Mouse (Mus musculus): ENCODE data around the gene Actr5.

Gene Actr5

DNA sequence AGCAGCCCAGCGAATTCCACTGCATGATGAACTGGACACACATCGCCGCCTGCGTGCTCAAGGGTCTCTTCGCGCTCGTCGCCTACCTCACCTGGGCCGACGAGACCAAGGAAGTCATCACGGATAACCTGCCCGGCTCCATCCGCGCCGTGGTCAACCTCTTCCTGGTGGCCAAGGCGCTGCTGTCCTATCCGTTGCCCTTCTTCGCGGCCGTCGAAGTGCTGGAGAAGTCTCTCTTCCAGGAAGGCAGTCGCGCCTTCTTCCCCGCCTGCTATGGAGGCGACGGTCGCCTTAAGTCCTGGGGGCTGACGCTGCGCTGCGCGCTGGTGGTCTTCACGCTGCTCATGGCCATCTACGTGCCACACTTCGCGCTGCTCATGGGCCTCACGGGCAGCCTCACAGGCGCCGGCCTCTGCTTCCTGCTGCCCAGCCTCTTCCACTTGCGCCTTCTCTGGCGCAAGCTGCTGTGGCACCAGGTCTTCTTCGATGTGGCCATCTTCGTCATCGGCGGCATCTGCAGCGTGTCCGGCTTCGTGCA is 10.2 kb upstream of the Actr5 start:
- DNase-seq (ENCODE audit: low read depth), result no peak

DNA sequence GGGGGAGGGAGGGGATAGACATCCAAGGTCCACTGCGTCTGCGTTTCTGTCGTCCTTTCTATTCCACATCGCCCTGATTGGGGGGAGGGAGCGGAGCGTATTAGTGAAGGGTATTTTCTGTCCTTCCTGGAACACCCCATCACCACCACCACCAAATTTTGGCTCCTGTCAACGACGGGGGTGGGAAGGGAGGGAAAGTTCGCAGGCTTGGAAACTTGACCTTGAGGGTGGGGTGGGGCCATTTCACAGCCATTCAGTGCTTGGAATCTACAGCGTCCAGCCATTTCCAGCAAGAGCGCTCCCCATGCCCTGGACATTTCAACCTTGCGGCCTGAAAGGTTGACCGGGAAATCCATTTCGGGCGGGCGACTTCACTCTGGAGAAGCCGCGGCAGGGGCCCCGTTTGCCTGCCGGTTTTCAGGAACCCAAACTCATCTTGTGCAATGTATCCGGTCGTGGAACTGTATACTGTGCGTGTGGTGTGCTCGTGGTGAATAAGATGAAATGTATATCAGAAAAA is 9.5 kb upstream of the Actr5 start:
- DNase-seq (ENCODE audit: low read depth), result no peak

DNA sequence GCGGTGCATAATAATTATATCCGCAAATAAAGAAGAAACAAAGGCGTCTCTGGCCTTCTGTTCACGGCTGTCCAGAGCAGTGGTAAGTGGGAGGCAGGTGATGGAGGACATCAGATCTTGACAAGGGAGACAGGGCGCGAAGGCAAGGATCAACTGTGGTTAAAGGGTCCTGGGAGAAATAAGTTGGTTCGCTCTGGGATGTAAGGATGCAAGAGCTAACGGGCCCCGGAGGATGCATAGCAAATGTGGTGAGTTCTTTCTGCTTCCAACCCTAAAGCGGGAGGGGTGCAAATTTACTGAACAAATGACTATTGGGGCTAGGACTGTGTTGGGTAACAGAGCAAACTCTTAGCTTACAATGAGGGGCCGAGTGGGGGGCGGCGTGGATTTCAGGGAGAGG is 9.0 kb upstream of the Actr5 start:
- no peak for DNase-seq (ENCODE audit: low read depth)

DNA sequence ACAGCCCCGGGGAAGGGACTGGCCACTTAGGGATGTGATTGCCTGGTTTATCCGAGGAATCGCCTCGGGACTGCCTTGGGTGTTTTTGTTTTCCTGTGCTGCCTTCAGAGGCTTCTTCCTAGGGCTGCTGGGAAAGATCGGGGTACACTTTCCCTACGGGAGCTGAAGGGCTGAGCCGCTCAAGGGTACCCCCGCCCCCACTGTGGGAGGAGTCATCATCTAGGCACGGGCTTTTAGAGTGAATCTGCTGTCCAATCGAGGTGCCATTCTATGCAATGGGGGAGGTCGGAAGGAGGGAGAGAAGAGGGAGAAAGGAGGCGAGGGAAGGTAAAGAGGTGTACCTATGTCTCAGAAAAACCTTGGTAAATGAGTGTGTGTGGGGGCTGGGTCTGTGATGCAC is 8.4 kb upstream of the Actr5 start:
- DNase-seq (ENCODE audit: low read depth), result no peak

DNA sequence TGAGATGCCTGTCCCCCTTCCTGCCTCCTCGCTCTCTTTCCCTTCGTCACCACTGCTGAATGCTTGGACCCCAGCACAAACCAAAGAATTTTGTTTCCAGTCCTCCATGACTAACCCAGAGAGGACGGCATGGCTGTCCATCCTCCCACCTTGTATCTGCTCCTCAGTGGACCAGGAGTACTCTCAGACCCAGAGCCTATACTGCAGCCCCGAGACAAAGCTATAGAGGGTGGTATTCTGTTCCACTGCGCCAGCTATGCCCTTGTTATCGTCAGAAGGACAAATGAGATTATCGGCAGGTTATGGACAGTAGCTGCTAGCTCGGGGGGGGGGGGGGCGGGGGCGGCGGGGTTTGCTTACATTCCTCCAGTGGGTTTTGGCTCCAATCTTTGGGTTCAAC is 7.9 kb upstream of the Actr5 start:
- DNase-seq (ENCODE audit: low read depth), result no peak

DNA sequence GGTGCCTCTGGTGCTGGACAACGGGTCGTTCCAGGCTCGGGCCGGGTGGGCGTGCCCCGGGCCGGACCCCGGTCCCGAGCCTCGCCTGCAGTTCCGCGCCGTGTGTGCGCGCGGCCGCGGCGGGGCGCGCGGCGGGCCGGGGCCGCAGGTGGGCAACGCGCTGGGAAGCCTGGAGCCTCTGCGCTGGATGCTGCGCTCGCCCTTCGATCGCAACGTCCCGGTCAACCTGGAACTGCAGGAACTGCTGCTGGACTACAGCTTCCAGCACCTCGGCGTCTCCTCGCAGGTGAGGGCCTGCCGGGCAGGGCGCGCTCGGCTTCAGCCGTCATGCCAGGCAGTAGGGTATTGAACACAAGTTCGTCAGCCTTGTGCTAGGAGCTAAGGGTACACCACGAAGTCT is 543 bp downstream of the Actr5 start:
- no peak for DNase-seq (ENCODE audit: low read depth)

DNA sequence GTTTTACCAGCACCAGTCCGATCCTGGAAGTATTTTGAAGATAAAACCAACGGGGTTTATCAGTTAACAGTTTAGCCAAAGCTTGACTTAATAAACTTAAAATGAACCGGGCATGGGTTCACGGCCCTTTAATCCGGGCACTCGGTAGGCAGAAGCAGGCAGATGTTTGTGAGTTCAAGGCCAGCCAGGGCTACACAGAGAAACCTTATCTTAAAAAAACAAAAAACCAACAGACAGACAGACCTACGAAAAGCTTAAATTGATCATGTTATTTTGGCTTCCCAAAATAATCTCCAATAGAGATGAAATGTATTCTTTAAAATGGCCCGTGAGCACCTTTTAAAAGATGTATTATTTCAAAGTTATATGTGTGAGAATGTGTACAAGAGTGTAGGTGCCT is 1.0 kb downstream of the Actr5 start:
- DNase-seq (ENCODE audit: low read depth), result no peak

DNA sequence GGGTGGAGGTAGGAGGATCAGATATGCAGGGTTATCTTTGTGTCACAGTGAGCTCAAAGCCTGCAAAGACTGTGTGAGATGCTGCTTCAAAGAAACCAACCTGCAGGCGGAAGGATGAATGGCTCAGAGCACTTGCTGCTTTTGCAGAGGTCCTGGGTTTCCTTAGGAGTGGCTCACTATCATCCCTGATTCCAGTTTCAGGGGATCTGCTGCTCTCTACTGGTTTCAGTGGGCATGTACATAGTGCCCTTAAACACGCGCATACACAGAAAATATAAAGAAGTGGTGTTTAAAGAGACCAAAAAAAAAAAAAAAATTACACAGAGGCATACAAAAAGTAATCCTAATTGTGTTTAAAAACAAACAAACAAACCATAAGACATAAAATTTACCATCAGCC is 4.2 kb downstream of the Actr5 start:
- no peak for DNase-seq (ENCODE audit: low read depth)

DNA sequence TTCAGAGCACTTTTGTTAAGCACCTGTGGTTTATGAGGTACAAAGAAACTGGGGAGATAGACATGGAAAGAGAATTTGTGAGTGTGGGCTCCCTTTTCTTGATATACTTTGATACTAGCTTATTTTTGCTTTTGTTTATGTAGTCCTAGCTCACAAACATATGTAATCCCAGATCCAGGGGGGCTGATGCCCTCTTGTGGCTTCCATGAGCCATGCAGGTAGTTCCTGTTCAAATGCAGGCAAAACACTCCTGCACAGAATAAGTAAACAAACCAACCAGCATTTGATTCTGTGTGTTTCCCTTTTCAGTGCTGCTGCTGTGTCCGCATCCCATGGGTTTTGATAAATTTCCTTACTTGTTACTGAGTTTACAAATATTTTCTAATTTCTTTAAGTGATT is 4.7 kb downstream of the Actr5 start:
- DNase-seq (ENCODE audit: low read depth), result no peak

DNA sequence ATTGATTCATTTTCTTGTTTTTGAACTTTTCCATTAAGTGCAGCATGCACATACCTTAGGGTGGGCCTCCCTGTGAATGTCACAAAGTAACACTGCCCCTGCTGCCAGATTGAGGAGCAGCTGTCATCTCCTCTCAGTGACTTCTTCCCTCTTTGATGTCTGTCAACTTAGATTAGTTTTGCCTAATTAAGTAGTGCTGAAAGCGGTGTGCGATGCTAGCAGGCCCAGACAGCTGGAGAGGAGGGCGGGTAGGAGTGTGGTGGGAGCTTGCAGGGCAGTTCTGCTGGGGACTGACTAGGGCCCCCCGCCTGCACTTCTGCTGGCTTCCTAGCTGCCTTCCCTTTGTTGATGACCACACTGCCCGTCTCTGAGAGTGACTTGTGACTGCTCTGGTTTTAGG is 7.2 kb downstream of the Actr5 start:
- no peak for DNase-seq (ENCODE audit: low read depth)

DNA sequence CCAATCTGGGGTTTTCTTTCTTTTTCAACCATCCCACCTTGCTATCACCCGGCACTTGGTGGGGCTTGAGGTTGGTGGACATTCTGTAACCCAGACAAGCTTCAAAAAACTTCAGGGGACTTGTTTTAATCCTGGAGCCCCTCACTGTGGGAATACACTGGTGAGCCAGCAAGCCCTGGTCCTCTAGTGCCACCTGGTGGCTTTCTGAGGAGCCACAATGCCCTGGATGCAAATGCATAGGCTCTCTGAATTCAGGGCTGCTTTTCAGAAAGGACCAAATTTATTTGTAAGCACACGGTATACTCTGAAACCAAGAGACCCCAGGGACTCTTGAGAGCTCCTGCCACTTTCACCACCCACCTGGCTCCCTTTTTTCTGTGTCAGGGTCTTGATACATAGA is 17.2 kb downstream of the Actr5 start:
- DNase-seq (ENCODE audit: low read depth), result no peak

DNA sequence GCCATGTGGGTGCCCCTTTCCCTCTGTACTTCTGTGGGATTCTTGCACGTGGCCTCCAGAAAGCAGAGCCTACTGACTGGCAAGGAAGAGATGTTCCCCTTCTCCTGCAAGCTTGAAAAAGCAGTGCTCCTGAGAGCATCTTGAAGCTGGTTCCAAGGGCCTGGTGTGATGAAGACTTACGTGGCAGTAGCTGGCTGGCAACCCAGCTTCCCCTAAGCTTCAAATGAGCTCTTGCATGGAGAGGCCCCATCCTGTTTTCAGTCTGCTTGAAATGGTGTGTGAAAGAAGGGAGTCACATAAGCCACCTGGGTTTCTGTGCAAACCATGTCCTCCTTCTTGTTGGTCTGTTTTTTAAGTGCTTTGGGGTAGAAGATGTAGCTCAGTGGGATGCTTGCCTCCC is 17.9 kb downstream of the Actr5 start:
- DNase-seq (ENCODE audit: low read depth), result no peak

DNA sequence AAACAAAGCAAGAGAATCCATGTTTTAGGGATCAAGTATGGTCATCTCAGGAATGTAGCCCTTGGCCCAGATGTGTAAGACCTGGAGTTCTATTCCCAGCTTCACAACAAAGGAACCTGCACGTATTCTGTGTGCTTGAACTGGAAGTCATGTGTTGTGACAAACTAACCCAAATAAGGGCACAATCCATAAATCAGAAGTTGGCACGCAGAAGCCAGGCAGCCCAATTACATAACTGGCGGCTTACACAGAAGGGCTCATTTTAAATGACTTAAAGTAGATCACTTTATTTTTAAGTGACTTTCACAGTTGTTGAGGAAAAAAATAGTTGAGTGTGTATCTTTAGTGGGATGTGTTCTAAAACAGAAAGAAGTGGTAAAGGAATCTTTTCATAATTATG is 19.1 kb downstream of the Actr5 start:
- DNase-seq (ENCODE audit: low read depth), result no peak

DNA sequence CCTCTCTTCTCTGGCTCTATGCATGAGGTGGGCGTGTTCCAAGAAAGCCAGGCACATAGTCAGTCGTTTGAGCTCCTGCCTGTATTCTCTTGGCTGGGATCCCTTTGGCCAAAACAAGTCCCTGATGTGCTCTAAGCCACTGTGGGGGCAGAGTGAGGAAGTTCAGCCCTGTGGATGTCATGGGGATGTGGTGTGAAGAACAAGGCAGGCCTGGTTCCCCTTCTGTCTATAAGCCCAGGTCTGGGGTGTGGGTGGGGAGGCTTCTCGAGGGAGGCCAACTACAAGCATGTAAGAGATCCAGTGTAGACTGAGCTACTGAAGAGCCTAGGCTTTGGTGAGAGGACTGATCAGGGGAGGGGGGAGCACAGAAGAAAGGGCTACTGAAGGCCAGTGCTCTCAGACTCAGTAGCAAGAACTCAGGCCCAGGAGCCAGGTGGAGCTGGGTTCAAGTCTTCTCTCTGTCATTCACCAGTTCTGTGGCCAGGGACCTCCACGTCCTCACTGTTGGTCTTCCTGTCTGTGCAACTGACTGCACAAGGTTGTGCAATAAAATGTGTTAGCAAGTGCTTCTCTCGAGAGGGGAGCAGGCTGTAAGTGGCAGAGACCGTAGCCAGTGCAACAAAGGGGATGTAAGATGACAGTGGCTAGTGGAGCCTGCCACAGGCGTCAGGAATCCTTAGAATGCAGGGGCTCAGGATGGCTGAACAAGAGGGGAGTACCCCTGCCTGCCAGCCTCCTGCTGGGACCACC is 26.6 kb downstream of the Actr5 start:
- no peak for DNase-seq (ENCODE audit: low read depth)

DNA sequence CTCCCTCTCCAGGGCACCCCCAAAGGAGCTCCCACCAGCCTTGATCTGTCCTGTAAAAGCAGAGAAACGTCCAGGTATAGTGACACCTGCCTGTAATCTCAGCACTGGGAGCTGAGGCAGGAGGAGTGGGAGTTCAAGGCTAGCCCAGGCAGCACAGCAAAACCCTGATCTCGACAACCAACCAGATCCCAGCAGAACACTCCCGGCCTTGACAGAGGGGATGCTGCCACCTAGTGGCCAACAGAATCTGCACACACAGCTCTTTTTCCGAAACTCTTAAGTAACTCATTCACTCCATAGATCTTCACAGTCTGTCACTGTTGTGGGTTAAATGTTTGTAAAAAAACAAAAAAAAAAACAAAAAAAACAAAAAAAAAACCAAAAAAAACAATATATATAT is 28.3 kb downstream of the Actr5 start:
- DNase-seq (ENCODE audit: low read depth), result peak; percentile 42

DNA sequence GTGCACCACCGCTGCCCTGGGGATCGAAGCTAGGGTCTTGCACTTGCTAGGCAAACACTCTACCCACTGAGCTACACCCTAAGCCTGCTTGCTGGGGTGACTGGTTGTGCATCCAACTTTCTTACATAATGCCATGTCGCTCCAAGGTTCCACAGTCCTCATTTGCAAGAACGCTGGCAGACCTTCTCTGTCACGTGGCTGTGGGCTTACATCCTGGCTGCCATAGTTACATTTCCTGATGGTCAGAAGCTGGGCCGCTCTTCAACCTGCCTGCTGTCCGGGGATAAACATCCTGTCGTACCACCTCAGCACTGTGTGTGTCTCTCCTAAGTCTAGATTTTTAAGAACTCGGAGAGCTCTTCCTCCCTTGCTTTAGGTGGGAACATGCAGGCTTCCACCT is 30.0 kb downstream of the Actr5 start:
- DNase-seq (ENCODE audit: low read depth), result no peak

DNA sequence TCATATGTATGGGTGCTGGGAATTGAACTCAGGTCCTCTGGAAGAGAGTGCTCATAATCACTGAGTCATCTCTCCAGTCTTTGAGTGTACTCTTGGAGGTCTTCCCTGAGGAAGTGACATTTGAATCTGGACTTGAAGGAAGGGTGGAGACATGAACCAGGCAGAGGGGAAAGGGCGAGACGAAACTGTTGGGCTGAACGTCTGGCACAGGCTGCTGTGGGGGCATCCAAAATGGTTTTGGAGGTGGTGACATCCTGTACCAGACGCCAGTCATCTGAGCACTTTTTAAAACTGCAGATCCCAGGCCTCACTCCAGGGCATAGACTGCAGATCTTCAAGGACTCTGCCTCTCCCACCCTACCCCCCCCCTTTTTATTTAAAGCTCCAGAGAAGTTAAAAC is 31.1 kb downstream of the Actr5 start:
- no peak for DNase-seq (ENCODE audit: low read depth)

DNA sequence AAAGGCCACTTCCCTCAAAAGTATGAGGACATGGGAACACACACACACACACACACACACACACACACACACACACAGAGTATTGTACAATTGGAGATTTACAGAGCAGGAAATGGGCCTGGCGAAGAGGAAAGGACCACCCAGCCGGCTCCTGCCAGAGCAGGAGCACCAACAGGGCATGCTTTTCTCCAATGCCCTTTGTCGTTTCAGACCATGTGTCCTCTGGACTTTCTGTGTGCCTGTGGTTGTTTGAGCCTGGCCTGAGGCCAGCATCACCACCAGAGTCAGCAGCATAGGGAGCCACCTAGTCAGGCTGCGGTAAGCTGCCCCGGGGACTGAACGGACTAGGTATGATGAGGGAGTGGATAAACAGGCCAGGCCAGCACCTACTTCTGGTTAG is 34.1 kb downstream of the Actr5 start:
- no peak for DNase-seq (ENCODE audit: low read depth)

DNA sequence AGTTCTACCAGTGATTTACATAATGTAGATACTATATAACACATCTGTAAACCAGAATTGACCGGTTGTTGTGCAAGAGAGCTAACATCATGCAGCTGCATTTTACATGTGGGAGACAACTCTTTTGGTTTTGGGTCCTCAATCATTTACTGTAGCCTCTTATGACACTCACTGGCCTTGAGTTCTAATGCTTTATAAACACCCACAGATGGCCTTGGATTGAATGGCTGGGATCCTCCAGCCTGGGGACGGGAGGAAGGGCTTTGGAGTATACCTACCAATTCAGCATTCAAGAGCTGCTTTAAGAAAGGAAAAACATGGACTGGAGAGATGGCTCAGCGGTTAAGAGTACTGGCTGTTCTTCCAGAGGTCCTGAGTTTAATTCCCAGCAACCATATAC is 34.7 kb downstream of the Actr5 start:
- no peak for DNase-seq (ENCODE audit: low read depth)

DNA sequence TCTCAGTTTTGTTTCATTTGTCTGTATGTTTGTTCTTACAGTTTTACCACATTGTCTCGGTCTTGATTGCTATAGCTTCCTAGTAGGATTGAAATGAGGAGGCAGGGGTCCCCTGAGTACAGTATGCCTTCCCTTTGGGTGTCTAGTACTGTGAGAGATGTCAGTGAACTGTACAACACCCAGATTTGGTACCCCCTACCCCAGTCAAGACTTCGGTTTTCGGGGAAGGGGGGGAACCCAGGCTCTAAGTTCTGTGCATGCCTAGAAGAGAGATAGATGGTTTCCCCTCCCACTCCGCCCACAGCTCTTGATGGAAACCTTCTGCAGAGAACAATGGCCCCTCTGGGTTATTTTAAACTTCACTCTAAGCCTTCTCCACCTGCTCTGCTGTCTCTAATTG is 40.4 kb downstream of the Actr5 start, which contains the start of gene Ppp1r16b:
TSS of gene Ppp1r16b (plus strand) at position 301 of the 400 bp plus-strand sequence.
- DNase-seq (ENCODE audit: low read depth), result no peak

DNA sequence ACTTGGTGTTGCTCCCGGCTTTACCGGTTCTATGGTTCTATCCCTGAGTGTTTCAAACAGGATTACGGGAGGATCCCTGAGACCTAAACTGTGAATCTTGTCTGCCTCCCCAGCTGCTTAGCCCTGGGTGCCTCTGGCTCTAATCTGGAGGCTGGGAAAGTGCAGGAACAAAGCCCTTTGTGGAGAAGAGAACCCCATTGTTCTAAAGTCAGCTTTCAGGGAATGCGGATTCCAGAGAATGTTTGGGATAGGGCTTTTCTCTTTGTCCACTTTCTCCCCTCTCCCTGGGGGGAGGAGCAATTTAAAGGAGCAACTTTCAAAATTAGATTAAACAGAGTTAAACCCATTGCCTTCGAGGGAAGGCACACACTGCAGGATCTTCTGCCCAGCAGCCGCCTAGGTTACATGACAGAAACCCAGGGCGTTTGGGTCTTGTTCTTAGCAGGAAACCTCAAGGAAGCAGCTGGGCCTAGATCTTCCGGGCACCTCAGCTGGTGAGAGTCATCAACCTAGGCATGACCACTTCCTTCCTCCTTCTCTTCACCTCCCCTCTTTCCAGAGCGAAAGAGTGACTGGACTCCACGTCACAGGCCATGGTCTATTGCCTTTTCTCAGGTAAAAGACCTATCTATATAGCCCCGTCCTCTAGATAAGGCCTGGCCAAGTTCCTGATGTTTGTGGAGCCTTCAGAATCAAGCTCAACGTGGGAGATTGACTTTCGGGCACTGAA is 41.5 kb downstream of the Actr5 start:
- DNase-seq (ENCODE audit: low read depth), result no peak

DNA sequence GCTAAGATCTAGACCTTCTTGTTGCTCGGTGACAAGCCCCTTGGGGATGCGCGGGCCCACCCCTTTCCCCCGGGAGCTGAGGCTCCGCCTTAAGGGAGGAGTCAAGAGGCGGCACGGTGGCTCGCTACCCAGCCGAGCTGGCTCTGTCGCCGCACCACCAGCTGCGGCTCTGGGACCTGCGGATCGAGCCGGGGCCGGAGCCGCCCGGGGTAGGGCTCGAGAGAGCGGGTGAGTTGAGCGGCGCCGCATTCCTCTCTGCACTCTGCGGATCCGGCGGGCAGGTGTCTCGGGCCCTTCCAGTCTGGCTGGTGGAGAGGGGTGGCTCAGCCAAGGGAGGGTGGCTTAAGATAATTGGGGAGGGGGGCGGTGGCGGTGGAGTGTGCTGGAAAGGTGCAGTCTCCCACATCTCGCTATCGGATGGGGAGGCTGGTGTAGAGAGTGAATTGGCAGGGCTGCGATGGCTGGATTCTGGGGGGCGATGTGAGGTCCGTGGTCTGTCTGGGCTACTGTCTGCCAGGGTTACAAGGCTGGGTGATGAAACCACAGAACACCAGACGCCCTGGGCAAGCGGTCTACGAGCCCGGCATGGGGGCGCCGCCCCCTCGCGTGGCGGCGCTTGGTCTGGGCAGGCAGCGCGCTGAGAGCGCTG is 42.5 kb downstream of the Actr5 start:
- no peak for DNase-seq (ENCODE audit: low read depth)

Measured in fibroblast of lung, adult 2 months (primary cell).